Mouse (Mus musculus) stomach, postnatal 0 days (tissue): Measurements from ENCODE around the gene Atp6v0a1. TPM values are rescaled to one million over a fixed set of nuclear protein-coding genes. Genes with fewer than 3 reads are reported as not detected.

Experiments used
- ATAC-seq: fragments of 200-750 bp; cut with Nextera tagmentation; 2 replicates; pipeline ENCODE4 v1.8.0; 2017; ENCODE audit not compliant: low FRiP score, low TSS enrichment
- DNase-seq: peaks from one replicate; pipeline ENCODE4 v3.0.0-alpha.2; 2016; ENCODE audit warnings: low spot score
- H3K27ac ChIP-seq: fragments of 300-500 bp; sonication (generic); replicated peaks from 2 replicates; pipeline ENCODE4 v1.5.1; 2014; ENCODE audit warnings: mild to moderate bottlenecking, control low read depth
- H3K27me3 ChIP-seq: fragments of 300-500 bp; sonication (generic); 2 replicates; pipeline ENCODE4 v1.6.1; 2014; ENCODE audit warnings: low read length; ENCODE audit not compliant: control insufficient read depth, insufficient read depth
- H3K36me3 ChIP-seq: fragments of 300-500 bp; sonication (generic); 2 replicates; pipeline ENCODE4 v1.6.1; 2014; ENCODE audit warnings: low read length, mixed read lengths; ENCODE audit not compliant: control insufficient read depth, insufficient read depth
- H3K4me1 ChIP-seq: fragments of 300-500 bp; sonication (generic); replicated peaks from 2 replicates; pipeline ENCODE4 v1.6.1; 2014; ENCODE audit warnings: antibody characterized with exemption; ENCODE audit not compliant: control insufficient read depth, insufficient read depth
- H3K4me2 ChIP-seq: fragments of 300-500 bp; sonication (generic); replicated peaks from 2 replicates; pipeline ENCODE4 v1.6.1; 2014; ENCODE audit warnings: low read depth, mild to moderate bottlenecking, control low read depth, moderate library complexity
- H3K4me3 ChIP-seq: fragments of 300-500 bp; sonication (generic); 2 replicates; pipeline ENCODE4 v1.5.1; 2014; ENCODE audit warnings: low read depth, low read length, control low read depth
- H3K9ac ChIP-seq: fragments of 300-500 bp; sonication (generic); 2 replicates; pipeline ENCODE4 v1.6.1; 2014; ENCODE audit warnings: mild to moderate bottlenecking, low read length, control low read depth, mixed read lengths
- H3K9me3 ChIP-seq: fragments of 300-500 bp; sonication (generic); 2 replicates; pipeline ENCODE4 v1.6.1; 2016; ENCODE audit warnings: low read length; ENCODE audit not compliant: control insufficient read depth
- CTCF ChIP-seq: IDR thresholded peaks from 2 replicates; pipeline ENCODE4 v1.5.1; 2016; ENCODE audit warnings: antibody characterized with exemption, low read depth, mild to moderate bottlenecking, moderate library complexity
- EP300 ChIP-seq: optimal IDR thresholded peaks from 2 replicates; pipeline ENCODE3; 2016; ENCODE audit warnings: antibody characterized with exemption
- WGBS: fragments of 180-500 bp; shearing (Covaris S2); extraction: QIAGEN DNeasy Blood & Tissue Kit; methylation state at CpG from one replicate; pipeline ENCODE4 v1.1.7; 2014; 5-methylcytosine and 5-hydroxymethylcytosine counted together
- microRNA-seq: library from miRNA; unstranded; fragments of <30 nt; microRNA quantifications from one replicate; pipeline ENCODE4, GENCODE M21; 2016
- polyA plus RNA-seq: library from polyadenylated mRNA; unstranded; fragments of >200 nt; fragmentation: Nextera tagmentation; extraction: Ambion mirVana; gene quantifications from 2 replicates; pipeline ENCODE4 v1.2.1, GENCODE M21; 2015

The Atp6v0a1 gene
- polyA plus RNA-seq, 1 experiment from 2014 or later = 45.5 TPM

GRCm38 (mm10) chr11:101112186-101112585 is 102.9 kb downstream of the Atp6v0a1 start:
- no peak overlapping the region for H3K4me3 ChIP-seq
- WGBS = 87% methylated on average over 3 of the region's 3 CpGs
- H3K4me1 ChIP-seq = no peaks in the 10 kb centered on the region; the same call in 1 of the 2 replicates
- H3K27ac ChIP-seq = no peak overlapping the region
- ATAC-seq (no peak), DNase-seq (no peak)
- no peak overlapping the region for H3K4me2 ChIP-seq
- no peaks in the 10 kb centered on the region for H3K27me3 ChIP-seq
- TF ChIP-seq EP300 (no peak), CTCF (no peak)
- H3K9ac ChIP-seq = no peak overlapping the region
- peaks cover 3% of the 10 kb centered on the region; the same call in 1 of the 2 replicates for H3K36me3 ChIP-seq
- no peaks in the 10 kb centered on the region for H3K9me3 ChIP-seq

Small RNAs within 50 kb of the gene (microRNA-seq; reads per million reads assigned to microRNA genes)
- 0.96 reads per million for gene Mir6928

Other genes with a start within 250 kb of the Atp6v0a1 start
- 0.06 TPM in 2 replicates for gene Kcnh4, start 249.5 kb upstream of the Atp6v0a1 start, polyA plus RNA-seq
- not detected in 2 replicates for gene Hcrt, start 246.5 kb upstream of the Atp6v0a1 start, polyA plus RNA-seq
- 3.6 and 3.9 TPM in 2 replicates for gene Ghdc, start 238.5 kb upstream of the Atp6v0a1 start, polyA plus RNA-seq
- 16.1 and 17.3 TPM in 2 replicates for gene Stat5b, start 158.7 kb upstream of the Atp6v0a1 start, polyA plus RNA-seq
- 13.0 and 13.5 TPM in 2 replicates for gene Stat5a, start 150.1 kb upstream of the Atp6v0a1 start, polyA plus RNA-seq
- 47.7 and 55.1 TPM in 2 replicates for gene Stat3, start 69.9 kb upstream of the Atp6v0a1 start, polyA plus RNA-seq
- 313 and 331 TPM in 2 replicates for gene Cavin1, start 38.6 kb upstream of the Atp6v0a1 start, polyA plus RNA-seq
- gene Naglu, start 60.6 kb downstream of the Atp6v0a1 start, polyA plus RNA-seq = 16.0 and 17.1 TPM in 2 replicates
- gene Hsd17b1, start 69.0 kb downstream of the Atp6v0a1 start, polyA plus RNA-seq = 0.08 TPM in 1 of 2 replicates, not detected in the other
- gene Coasy, start 73.1 kb downstream of the Atp6v0a1 start, polyA plus RNA-seq = 26.4 and 26.8 TPM in 2 replicates
- gene Mlx, start 77.8 kb downstream of the Atp6v0a1 start, polyA plus RNA-seq = 42.3 and 42.4 TPM in 2 replicates
- 10.6 and 11.8 TPM in 2 replicates for gene Psmc3ip, start 86.0 kb downstream of the Atp6v0a1 start, polyA plus RNA-seq
- 16.1 and 17.9 TPM in 2 replicates for gene Retreg3, start 110.4 kb downstream of the Atp6v0a1 start, polyA plus RNA-seq
- gene Tubg1, start 110.5 kb downstream of the Atp6v0a1 start, polyA plus RNA-seq = 29.7 and 29.8 TPM in 2 replicates
- gene Tubg2, start 146.5 kb downstream of the Atp6v0a1 start, polyA plus RNA-seq = 3.0 and 3.1 TPM in 2 replicates
- 0.52 and 0.94 TPM in 2 replicates for gene Cntnap1, start 161.1 kb downstream of the Atp6v0a1 start, polyA plus RNA-seq
- gene Plekhh3, start 161.9 kb downstream of the Atp6v0a1 start, polyA plus RNA-seq = 23.8 and 25.6 TPM in 2 replicates
- gene Ccr10, start 166.0 kb downstream of the Atp6v0a1 start, polyA plus RNA-seq = 0.16 and 0.24 TPM in 2 replicates
- gene Ezh1, start 217.0 kb downstream of the Atp6v0a1 start, polyA plus RNA-seq = 8.1 and 9.4 TPM in 2 replicates
- gene Ramp2, start 236.6 kb downstream of the Atp6v0a1 start, polyA plus RNA-seq = 62.3 and 64.9 TPM in 2 replicates
- gene Vps25, start 244.3 kb downstream of the Atp6v0a1 start, polyA plus RNA-seq = 141 and 157 TPM in 2 replicates